Mouse (Mus musculus) cerebellum, adult 11 months (tissue): ENCODE results near the gene Ak1.

ENCODE experiments used
- DNase-seq: peaks from one replicate; pipeline ENCODE4 v3.0.0; 2022

Gene Ak1

DNA sequence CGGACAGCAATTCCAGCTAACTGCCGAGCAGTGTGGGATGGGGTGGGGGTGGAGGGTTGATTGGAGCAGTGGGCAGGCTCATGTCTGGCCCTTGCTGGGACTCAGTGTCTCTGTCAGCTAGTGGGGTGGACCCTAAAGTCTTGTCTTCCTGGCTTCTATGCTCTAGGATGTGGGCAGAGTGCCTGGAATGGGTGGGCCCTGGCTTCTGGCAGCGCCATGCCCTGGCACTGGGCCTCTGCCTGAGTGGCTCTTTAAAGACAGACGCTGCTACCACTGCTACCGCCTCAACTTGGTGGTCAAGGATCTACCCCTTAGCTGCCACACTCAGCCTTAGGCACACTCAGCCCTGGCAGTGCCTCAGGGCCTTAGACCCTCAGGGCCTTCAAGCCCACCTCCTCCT lies 7.2 kb downstream of the Ak1 start:
- DNase-seq: peak; percentile 63

DNA sequence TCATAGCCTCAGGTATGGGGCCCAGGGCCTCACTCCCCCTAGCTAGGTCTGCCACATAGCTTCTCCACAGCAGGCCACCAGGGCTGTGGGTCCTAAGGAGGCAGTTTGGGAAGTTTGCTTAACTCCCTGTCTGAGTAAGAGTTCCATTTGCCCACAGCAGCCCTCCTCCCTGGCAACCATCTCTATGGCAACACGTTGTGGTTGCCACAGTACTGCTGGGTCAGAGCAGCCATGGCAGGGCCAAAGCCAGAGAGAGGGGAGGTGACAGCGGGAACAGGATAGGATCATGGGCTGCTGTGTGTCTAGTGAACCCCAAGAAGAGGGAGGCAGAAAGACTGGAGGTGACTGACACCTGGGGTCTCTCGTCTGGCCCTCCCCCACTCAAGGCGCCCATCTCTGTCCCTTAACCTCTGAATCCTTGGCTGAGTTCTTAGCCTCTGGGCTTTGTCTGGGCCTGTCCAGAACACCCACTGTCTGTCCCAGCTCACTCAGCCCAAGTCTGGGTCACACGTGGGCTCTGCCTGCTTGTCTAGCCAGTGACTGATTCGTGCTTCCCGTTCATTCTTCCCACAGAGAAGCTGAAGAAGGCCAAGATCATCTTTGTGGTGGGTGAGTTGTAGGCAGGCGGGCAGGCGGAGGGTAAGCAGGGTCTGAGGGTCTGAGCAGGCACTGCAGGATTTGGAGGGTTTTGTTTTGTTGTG lies 7.9 kb downstream of the Ak1 start:
- no peak for DNase-seq

- DNase-seq: no peak
Measured at GRCm38 (mm10) chr2:32630036-32630435, 8.5 kb downstream of the Ak1 start.

DNA sequence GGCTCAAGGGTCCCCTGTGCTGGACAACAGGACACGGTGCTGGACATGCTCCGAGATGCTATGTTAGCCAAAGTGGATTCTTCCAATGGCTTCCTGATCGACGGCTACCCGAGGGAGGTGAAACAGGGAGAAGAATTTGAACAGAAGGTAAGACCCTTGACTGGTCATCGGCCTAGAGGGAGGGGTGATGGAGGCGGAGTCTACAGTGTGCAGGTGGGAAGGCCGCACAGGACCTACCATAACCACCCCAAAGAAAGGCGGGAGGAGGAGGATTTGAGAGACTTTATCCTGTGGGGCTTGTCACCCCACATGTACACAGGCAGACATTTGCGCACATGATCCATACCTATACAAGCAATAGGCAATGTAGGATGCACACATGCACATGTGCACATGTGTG lies 9.5 kb downstream of the Ak1 start:
- DNase-seq: no peak

GRCm38 (mm10) chr2:32631737-32632394 lies 10.3 kb downstream of the Ak1 start:
- DNase-seq: peak; percentile 73

DNA sequence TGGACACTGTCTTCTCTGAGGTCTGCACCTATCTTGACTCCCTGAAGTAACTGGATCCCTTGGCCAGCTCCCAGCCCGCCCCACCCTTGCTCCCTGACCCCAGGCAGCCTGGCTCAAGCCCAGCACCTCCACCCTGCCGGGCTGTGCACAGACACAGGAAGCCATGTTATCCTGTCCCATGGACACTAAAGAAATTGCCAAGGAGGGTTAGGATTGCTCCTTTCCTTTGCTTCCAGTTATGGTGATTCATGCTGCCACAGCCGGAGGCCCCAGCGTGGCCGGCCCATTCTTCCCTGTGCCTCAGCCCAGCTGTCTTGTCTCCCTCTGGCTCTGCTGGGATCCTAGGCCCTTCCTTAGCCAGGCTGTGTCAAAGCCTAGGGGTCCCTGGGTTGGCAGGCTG lies 12.1 kb downstream of the Ak1 start:
- no peak for DNase-seq

DNA sequence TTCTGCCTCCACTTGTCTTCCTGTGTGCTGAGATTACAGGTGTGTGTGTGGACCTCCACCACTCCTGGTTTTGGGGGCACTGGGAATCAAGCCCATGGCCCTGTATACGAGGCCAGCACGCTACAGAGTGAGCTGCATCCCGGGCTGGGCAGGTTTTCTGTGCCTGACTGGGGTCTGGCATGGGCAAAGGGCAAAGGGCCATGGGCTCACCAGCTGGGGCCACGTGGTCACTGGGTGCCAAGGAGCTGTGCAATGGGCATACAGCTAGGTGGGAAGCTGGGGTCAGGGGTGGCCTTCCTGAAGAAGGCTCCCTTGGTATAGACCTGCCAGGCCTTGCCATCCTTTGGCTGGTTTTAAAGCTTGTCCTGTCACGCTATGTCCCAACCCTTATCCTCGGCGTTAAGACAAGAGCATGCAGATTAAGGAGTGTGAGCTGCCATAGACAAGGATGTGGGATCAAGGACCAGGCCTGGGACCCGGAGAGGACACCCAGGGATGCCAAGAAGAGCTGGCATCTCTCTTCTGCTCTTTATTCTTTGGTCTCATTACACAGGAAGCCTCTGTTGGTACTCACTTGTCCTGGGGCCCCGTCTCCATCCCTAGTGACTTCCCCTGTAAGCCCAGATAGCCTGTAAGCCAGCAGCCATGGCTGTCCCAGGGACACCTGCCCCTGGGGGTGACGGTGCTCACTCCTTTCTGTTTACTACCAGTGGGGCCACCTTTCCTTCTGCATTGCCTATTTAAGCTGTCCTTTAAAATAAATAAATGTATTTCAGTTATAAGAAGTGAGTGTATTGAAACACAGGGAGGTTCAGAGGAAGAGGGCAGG lies 12.9 kb downstream of the Ak1 start:
- DNase-seq: no peak

DNA sequence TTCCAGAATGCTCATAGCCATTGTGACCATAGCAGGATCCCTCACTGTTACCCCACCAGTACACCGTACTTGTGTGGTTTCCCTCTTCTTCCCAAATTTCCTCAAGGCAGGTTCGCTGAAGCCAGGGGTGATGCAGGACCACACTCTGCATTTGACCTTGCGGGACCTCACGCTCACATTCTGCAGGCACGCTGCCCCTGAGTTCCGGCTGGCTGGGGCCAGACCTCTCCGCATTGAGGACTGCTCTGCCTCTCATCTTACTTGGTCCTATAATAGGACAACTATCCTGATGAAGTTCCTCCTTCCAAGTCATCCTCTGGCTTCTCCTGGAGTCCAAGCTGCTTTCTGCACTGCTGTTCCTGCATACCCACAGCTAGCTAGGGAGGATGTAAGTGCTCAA lies 15.1 kb downstream of the Ak1 start:
- no peak for DNase-seq

- DNase-seq: no peak
Measured at GRCm38 (mm10) chr2:32637778-32638281, 16.3 kb downstream of the Ak1 start.

GRCm38 (mm10) chr2:32639632-32640031 lies 18.1 kb downstream of the Ak1 start:
- DNase-seq: no peak

DNA sequence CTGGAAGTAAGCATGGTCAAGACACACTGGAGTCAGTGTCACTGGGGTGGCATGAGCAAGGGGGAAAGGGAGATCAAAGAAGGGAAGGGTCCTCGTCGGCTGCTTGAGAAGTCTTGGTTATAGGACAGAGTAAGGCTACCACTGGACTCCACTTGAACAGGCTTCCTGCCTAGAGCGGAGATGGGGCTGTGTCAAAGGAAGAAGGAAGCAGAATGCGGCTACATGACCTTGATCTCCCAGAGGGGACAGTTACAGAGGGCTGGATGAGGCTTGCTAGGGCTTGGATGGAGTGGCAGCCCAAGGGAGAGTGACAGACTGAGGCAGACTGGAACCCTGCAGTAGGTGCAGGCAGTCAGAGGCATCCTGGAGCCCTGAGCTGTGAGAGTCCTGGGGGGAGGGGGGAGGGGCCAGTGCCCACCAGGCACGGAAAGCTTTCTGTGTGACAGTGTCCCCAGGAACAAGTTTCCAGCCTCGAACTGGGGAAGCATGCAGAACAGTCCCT lies 19.0 kb downstream of the Ak1 start:
- DNase-seq: no peak

- DNase-seq: no peak
Measured at GRCm38 (mm10) chr2:32641810-32642209, 20.3 kb downstream of the Ak1 start.

DNA sequence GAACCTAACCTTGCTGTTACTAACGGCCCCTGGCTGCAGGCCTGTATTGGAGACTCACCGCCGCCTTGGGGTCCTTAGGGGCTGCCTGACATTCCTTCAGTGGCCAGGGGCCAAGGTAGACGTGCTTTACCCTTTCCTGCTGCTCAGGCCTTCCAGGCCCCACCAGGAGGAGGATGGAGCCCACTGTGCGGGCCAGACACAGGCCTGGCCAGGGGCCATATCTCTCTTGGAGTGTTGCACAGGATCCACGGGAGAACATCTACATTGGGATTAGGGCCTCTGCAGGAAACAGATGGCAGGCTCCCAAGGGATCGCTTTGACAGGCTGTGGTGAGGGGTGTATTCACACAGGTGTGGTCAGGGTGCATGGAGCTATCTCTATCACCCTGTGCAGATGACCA lies 21.3 kb downstream of the Ak1 start:
- DNase-seq: no peak

DNA sequence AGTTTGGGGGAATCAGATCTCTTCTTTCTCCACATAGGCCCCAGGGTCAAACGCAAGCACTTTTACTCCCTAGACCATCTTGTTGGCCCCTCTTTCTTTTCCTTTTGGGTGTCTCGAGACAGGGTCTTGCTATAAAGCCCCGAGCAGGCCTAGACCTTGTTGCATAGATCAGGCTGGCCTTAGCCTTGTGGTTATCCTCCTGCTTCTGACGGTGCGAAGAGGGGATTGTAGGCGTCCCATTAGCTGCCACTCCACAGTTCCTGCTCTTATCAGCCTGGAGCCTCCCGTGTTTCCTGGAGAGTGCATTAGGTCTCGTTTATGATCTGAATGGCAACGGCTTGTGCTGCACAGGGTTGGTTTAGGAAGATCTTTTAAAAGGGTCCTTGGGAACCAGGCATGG lies 22.5 kb downstream of the Ak1 start:
- DNase-seq: no peak

GRCm38 (mm10) chr2:32644799-32645475 lies 23.4 kb downstream of the Ak1 start:
- DNase-seq: no peak

DNA sequence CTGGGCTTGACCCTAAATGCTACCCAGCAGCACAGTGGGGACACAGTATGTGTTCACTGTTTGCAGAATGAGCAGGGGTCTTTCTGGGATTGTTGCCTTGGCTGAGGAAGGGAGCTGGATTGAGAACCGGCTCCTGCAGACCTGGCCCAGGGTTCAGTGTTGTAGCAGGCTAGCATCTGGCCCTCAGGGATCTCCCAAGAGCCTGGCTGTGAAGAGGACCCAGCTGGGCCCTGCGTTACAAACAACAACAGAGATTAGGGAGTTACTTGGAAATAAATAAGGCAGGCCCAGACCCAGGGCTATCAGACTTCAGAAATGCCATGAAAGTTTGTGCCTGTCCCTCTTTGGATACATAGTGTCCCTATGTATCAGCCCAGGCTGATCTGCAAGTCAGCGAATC lies 24.1 kb downstream of the Ak1 start:
- DNase-seq: no peak

DNA sequence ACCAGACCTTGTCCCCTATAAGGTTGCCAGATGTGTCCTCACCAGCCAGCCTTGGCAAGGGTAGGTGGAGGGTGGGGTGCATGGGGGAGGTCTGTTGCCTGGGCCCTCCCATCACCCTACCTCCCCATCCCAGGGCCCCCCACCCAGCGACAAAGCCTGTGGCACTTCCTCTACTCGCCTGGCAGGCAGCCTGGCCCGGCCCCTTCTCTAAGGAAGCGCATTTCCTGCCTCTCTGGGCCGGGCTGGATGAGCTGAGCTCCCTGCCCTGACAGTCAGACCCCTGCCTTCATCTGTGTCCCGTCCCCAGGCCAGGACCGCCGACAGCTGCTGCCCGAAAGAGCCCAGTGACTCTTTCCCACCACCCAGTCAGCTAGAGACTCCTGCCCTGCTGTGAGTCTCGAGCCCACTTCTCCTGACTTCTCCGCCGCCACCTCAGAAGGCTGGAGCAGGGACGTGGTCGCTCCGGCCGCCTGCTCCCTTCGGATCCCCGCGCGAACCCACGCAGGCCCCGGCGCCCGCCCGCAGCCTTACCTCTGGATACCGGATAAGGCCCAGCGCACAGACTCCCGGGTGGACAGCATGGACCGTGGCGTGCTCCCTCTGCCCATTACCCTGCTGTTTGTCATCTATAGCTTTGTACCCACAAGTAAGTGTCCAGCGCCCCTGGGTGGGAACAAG lies 25.0 kb downstream of the Ak1 start, which contains the start of gene Eng:
TSS of gene Eng (plus strand) at position 217 of the 678 bp plus-strand sequence.
- no peak for DNase-seq

GRCm38 (mm10) chr2:32647366-32647765 lies 25.8 kb downstream of the Ak1 start:
- DNase-seq: no peak

DNA sequence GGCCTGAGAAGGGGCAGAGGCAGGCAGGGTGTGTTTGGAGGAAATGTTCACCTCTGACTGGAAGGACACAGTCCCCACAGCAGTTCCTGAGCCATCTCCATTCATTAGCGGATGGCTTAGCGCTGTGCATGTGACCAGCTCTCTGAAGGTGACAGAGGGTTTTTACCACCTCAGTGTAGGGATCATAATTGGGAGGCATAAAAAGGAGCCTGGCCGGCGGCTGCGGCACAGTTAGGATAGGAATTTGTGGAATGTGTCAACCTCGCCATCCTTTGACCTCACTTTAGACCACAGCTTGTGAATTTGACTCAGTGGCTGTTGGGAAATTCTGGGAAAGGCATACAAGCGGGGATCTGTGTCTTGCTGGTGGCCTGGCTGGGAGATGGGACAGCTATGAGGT lies 32.2 kb downstream of the Ak1 start:
- DNase-seq: no peak

DNA sequence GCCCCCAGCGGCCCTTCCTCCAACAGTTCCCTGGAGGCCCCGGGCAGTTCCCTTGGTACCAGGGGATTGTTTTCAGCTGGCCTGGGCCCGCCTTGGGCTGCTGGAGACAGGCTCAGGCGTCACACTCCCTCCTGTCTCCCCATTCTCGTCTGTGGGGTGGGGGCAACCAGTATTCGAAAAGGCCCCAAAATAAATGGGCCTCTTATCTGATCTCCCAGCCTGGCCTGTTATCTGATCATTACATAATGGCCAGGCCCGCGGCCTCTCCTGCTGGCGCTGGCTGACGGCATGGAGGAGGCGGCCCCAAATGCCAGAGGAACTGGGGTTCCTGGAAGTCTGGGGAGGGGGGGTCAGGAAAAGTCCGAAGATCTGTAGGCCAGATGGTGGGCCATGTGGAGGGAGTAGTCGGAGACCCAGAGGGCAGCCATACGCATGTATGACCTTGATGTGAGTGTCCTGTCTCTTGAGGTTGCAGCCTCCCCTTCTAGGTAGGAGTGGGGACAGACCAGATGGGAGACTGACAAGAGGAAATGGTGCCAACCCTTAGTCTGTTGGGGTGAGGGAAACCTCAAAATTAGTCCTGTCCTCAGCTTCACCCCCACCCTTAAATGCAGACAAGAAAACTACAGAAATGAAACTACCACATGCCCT lies 33.3 kb downstream of the Ak1 start:
- DNase-seq: no peak

- DNase-seq: no peak
Measured at GRCm38 (mm10) chr2:32655394-32655744, 33.8 kb downstream of the Ak1 start.

DNA sequence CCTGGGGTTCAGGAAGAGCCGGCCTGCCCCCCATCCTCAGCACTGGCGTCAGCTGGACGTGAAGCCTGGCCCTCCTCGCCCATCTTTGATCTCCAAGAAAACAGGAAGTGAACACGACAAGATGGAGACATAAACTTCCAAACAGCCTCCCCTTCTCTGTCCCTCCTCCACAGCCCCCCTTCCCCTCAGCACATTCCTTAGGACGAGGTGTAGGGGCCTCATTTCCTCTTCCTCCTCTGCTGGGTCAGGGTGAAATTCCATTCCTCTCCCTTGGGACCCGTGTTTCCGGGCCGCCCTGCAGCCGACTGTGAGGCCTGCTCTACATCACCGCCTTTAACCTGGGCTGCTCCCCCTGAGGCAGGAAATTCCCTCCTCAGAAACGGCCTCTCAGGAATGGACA lies 34.3 kb downstream of the Ak1 start:
- no peak for DNase-seq
